Mouse (Mus musculus) right cerebral cortex, adult 2 months (tissue): ENCODE results near the gene Itgb5.
A peak's percentile ranks its signal among the peaks of the same experiment; 100 is the strongest.

Experiments
- DNase-seq, 2 experiments: peaks; one replicate each; pipeline ENCODE4 v3.0.0; 2021 to 2022; ENCODE audit warnings: low spot score in 2 of 2

Gene Itgb5

DNA sequence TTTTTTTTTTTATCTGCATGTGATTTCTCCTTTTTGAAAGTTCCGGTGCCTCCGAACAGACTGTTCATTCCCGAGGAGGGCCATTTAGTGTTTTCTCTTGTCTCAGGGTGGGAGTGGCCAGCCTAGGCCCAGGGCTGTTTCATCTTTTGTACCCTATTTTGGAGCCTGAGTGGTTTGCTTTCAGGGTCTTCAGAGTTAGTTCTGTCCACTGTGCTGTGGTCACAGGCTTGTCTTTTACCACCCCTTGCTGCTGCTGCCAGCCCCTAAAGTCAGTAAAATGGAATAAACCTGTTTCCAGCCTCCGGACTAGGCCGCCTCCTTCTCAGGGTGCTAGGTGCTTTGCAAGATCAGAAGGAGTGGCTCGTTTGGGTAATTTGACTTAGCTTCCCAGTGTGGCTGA, 2.6 kb downstream of the Itgb5 start:
- no peak for DNase-seq

DNA sequence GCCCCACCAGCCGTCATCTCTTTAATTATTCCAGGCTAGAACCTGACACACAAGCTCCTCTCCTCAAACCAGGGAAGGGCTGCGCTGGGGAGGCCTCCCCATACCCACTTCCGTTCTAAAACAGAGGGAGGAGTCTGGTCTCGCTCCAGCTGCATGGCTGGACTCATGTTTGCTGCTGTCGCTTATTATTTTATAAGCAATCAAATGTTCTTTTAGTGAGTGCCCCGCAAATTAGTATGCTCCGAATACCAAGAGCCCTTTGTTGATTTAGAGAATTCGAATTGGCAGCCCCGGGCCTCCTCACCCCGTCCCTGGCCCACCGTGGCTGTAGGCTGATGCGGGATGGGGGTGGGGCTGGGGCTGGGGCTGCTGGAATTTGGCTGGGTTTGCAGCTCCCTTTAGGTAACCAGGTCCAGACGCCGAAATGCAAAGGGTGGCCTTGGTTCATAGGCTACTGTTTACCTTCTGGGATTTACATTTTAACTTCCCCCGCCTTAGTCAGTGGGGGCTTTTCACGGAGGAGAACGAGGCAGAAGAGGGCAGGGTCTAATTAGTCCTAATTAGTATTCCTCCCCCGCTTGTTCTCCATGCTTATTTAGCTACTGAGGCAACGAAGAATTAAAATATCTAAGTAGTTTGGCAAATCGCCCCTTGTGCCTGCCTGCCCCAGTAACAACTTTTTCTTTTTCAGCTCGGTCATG, 3.4 kb downstream of the Itgb5 start:
- DNase-seq, result no peak

DNA sequence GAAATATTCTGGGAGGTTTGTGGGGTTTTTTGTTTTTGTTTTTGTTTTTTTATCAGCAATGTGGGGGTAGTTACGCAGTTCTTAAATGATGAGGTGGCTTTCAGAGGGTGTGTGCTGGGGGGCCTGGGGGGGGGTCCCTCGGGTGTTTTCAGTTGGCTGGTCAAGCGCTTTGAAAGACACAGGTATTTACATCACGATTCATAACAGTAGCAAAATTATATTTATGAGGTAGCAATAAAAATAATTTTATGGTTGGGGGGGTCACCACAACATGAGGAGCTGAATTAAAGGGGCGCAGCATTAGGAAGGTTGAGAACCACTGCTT, 3.9 kb downstream of the Itgb5 start:
- DNase-seq, result no peak

DNA sequence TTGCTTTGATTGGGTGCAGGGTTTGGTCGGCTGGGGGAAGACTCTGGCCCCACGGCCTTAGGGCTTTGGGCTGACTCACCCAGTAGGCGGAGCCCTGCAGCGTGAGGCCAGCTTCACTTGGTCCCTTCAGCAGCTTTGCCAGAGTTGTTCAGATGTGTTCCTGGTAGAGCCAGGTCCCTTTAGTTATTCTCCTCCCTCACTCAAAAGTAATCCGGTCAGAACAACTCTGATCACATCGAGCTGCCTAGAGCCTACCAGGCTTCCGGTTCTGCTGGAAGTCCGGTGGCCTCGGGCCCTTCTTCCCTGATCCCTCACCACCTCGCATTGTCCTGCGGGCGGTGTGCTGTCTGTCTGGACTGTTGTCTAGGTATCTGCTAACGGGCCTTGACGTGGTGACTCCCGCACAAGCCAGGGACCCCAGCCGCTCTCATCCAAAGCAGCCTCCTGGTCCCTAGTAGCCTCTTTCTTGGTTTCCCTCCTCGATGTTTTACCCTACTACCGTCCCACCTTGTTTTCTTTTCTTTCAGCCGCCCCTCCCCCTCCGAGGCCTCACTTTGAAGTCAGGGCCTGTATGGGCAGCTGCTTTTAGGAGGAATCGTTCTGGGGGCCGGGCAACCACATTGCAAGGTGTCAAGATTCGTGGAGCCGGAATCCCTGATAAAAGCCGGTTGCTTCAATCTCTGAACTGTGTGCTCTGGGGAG, 4.5 kb downstream of the Itgb5 start:
- no peak for DNase-seq

DNA sequence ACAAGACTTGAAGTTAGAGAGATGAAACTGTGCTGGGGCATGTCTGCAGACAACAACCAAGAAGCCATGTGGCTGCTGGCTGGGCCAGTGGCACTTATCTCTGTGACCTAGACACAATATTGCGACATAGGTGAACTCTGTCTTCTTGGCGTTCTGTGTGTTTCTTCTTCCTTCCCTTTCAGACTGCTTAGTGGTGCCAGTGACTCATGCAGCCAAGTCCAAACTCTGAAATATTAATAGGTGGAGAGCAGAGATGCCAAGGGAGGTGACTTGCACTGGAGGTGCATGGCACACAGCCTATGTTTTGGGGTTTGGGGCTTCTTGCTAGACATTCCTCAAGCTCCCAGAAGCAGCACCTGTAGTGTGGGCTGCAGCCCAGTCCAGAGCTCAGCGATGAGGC, 7.2 kb downstream of the Itgb5 start:
- no peak for DNase-seq

DNA sequence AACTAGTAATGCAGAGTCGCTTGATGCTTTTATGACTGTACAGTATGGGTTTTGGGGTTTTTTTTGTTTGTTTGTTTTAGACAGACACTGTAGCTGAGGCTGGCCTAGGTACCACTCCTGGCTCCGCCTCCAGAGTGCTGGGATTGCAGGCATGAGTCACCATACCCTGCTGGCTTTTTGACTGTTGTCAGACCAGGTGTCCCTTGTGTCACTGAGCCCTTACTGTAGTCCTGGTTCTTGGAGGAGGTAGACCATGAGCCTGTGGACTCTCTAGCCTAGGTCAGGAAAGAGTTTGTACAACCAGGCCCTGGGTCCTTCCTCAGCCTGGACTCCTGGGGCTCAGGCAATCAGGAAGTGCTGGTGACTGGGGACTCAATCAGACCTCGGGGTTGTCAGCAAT, 7.7 kb downstream of the Itgb5 start:
- no peak for DNase-seq

DNA sequence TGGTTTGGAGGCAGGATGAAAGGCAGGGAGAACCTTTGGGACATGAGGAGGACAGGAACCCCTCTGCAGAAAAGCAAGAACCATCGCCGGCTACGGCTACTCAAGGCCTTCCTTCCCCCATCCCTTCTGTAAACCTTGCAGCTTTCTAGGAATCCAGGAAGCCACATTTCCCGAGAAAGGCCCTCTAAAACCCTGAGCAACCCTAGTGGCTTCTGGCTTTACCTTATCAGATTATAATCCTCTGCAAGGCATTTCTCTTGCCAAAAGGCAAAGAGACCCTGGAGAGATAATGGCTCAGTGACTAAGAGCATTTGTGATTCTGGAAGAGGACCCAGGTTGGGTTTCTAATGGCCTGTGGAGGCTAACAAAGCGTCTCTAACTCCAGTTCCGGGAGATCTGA, 11.2 kb downstream of the Itgb5 start:
- no peak for DNase-seq

DNA sequence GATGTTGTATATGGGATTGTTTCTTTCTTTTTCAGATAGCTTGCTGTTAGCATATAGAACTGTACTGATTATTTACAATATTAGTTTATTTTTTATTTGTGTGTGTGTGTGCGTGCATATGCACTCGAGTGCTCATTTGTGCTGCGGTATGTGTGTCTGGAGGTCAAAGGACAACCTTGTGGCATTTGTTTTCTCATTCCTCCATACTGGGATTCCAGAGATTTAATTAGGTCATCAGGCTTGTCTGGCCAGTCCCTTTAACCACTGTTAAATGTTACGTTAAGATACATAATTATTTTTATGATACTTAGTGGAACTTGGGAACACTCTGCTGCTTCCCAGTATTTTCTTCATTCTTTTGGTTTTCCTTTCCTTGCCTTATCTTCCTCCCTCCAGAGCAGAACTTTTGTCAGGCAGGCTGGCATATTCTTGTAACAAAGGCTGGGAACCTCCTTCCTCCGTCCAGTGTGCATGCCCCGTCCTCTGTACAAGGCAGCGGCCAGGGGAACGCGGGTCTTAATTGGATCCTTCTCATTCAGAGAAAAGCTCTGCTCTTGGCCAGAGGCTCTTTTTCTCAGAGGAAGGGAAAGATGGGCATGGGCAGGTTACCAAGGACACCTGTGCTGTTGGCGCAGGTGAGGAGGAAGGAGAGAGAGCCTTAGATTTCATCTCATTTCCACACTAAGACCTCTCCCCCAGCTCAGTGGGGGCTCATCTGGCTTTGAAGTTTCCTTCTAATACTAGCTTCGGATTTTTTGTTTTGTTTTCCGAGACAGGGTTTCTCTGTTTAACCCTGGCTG, 12.8 kb downstream of the Itgb5 start:
- no peak for DNase-seq

DNA sequence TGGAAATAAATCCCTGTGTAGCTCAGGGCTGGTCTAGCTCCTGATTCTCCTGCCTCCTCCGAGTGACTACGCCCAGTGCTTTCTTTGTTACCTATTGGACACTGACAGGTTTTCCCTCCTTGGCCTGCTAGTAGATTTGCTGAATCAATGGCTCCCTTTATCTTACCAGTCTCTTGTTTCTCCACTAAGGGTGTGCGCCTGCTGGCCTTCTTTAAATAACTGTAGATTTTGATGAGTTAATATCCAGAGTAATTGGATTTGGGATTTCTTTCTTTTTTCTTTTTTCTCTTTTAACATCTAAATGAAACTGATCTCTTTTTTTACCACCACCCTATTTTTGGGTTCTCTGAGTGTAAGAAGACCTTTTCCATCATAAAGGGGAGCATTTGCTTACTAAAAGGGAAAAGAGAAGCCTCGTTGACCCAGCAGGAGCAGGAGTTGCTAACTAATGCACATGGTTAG, 14.7 kb downstream of the Itgb5 start:
- no peak for DNase-seq

DNA sequence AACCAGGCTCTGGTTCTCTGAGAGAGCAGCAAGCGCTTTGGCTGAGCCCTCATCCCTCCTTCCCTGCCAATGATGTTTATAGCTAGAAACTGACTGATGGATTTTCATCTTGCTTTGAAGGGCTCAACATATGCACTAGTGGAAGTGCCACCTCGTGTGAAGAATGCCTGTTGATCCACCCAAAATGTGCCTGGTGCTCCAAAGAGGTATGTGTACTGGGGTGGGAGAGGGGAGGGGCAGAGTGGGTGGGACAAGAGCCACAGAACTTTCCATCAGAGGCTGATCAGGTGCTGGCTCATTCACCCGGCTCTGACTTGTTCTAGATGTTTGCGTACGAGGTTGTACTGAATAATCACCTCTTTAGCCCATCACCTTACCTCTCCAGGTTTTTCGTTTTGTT, 15.4 kb downstream of the Itgb5 start:
- DNase-seq, result no peak

DNA sequence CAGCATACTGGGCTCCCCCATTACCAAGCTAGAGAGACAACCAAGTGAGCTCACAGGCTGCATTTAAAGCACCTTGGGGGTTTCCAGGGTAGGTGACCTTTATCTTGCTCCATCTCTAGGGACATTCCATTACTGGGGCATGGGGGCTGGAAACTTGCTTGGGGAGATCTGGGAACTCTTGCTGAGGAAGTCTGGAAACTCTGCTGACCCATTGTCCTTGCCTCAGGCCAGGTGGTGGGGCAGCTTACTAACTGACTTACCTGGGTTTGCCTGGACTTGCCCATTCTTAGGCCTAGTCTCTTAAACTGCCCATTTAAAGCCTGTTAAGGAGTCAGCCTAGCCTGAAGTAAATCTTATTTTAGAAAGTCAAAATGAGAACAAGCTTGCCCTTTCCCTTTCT, 23.8 kb downstream of the Itgb5 start:
- no peak for DNase-seq

DNA sequence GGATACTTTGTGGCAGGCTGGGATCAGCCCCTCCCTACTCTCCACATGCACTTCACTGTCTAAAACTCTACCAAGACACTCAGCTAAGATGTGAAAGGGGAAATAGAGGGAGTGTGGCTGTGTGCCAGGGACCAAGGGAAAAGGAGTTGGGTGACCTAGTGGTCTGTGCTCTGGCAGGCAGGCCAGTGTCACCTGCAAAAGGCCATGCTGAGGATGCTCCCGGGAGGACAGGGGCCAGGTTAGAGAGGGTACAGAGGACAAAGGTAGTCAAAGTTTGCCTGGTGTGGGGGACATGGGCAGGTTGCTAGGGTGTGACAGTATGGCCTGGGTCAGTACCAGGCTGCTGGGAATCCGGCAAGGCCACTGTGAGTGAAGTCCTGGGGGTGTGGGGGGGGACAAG, 29.3 kb downstream of the Itgb5 start:
- DNase-seq, result no peak

DNA sequence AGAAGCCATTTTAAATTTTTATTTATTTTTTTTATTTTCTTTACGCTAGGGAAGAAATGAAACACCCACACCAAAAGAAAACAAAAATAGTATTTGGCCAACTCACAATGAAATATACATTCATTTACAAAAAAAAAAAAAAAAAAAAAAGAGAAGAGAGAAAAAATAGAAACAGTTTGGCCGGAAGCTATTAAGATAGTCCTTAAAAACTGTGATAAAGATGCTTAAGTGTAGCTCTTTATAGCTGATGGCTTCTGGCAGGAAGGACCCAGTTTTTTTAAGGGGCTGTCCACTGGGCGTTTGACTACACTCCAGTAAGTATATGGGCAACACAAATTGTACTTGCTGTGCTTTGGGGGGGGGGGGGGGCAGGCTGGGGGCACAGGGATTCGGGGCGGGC, 29.9 kb downstream of the Itgb5 start:
- DNase-seq, result no peak

DNA sequence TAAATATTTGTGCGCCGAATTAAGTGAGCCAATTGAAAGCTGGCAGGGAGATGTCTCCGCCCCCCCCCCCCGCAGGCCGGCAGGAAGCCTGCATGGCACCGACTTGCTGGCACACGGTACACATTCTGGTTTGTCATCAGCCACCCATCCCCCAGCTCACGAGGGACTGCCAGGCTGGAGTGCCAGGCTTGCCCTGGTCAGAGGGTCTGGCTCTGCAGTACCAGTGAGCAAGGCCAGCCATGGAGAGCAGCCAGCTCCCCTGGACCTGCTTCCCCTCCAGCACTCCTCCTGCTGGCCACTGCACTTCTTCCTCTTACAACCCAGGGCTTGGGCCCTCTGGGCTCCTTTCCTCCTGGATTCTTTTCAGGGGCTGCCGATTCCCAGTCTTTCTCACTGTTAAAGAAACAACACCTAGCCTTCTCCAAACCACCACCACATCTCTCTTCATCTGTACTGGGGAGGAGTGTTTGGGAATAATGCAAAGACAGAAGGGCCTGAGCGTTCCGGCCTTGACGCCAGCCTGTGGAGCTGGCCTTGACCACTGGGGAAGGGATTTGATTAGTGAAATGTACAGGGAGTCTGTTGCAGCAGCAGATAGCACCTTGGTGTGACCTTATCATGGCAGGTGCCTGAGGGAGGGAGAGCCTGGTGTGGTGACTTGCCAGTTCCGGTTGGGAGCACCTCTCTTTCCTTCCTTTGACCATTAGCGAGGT, 30.7 kb downstream of the Itgb5 start:
- DNase-seq, result peak; percentile 68 to 77

DNA sequence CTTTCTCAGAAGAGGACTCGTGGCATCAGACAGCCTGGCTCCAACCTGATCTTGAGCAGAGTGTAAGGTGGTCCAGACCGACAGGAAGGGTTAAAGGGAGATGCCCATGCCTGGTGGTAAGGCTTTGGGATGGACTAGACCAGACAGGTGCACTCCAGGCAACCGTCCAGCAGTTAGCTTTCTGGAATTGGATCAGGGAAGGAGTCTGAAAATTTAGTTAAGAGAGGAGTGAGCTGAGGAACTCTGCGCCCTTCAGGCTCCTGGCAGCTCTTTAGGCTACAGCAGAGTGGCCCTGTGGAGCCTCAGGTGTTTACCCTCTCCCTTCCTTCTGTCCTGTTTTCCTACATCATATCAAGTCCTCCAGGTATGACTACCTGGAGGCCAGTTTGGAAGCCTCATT, 32.9 kb downstream of the Itgb5 start:
- no peak for DNase-seq

DNA sequence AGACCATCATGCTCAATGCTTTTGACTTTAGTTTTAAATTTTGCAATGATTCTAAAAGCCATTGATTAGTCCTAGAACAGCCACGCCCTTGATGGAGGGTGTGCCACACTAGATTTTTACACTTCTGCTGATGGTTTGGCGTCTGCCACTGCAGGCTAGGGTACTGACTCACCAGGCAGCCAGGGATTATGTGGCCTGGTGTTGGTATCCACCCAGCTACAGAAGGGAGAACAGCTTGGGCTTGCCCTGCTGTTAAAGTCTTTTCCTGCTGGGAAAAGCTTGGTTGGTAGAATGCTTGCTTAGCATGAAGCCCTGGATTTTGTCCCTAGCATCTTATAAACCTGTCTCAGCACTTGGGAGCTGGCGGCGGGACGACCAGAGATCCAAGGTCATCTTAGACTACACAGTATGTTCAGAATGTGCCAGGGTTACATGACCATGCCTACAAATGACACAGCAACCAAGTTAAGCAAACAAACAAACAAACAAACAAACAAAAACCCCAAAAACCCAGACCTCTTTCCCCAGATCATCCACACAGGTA, 33.8 kb downstream of the Itgb5 start:
- no peak for DNase-seq

DNA sequence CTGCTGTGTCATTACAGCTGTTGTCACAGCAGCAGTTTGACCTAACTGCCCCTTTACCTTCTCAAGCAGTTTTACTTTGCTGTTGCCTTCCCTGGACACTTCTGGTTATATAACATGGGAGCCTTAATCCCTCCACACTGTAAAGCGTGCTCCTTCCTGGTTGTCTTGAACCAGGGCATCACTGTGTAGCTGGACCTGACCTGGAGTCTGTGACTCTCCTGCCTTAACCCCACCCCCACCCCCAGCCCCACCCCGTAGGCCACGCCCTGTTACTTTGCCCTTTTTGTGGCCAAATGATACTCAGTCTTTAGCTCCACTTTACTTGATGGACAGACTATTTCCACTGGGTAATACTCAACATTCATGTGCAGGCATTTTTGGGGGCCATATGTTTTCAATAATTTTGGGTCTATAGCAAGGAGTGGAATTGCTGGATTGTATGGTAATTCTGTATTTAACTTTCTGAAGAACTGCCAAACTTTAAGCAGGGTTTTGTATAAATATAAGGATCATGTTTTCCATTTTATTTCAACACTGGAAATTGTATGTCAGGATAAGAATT, 40.8 kb downstream of the Itgb5 start:
- no peak for DNase-seq

DNA sequence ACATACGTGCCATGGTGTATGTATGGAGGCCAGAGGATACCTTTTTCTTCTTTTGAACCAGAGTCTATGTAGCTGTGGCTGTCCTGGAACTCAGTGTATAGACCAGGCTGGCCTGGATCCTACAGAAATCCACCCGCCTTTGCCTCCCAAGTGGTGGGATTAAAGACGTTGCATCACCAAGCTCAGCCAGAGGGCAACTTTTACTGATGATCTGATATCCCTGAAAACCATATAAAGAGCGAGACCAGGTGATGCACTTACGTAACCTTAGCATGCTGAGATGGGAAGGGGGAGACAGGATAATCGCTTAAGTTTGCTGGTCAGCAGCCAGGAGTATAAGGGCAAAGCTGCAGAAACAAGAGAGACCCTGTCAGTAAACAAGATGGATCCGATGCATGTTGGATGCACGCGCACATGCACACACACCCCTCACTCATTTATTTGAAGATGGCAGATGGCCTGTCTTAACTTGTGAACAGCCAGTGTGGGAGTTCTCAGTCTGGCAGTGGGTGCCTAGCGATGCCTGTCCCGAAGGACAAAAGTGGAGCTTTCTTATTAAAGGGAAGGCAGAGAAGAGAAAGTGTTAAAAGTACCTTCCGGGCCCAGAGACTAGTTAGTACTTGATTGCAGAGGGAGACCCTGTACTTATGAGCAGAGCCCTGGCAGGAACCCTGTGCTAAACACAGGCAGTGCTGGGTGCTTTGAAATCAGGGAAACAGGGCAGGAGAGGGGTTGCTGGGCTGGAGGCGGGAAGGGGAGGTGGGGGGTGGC, 41.7 kb downstream of the Itgb5 start:
- DNase-seq, result no peak

DNA sequence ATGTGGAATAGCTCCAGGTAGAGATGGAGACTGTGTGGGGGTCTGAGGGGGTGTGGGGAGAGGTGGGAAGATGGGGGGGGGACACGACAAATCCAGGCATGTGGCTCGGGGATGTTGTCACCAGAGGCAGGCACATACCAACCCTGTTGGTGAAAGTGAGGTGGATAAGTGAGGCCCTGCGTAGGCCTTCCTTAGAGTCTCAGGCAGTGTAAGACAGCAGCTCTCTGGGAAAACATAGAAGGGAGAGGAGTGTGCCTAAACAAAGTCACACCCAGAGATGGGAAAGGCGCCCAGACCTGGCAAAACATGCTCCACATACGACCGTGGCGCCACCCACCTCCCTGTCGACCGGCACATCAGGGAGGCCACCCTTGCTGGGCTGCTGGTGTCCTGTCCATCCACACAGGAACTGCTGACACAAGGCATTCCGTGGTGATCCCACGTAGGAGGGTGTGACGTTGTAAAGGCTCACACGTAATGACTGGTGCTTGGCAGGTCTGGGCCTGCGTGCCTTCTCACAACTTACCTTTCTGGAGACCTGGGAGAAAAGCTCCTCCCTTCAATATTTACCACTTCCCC, 42.5 kb downstream of the Itgb5 start:
- no peak for DNase-seq

DNA sequence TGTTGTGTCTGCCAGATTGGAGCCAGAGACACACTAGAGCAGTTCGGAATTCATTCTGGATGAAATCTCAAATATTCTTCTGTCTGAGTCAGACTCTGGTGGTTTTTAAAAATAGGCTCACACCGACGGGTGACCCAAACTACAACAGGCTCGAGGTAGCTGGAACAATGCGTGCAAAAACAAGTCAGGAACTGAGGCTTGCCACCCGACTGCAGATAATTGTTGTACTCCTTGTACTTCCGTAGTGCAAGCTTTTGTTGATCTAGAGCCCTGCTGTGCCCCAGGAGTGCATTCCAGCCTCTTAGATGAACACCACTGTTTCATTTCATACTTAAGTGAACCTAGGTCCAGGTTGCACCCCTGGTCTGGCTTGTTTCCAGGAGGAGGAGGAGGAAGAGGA, 43.8 kb downstream of the Itgb5 start:
- no peak for DNase-seq
